Mouse (Mus musculus) lung, postnatal 25 days (tissue): Measurements from ENCODE around the gene 6030452D12Rik.

Source experiments
- DNase-seq: peaks from one replicate; pipeline ENCODE4 v3.0.0; 2022; ENCODE audit warnings: low spot score

Gene 6030452D12Rik

GRCm38 (mm10) chr8:106516581-106516980 lies 16.3 kb downstream of the 6030452D12Rik start:
- DNase-seq = no peak

DNA sequence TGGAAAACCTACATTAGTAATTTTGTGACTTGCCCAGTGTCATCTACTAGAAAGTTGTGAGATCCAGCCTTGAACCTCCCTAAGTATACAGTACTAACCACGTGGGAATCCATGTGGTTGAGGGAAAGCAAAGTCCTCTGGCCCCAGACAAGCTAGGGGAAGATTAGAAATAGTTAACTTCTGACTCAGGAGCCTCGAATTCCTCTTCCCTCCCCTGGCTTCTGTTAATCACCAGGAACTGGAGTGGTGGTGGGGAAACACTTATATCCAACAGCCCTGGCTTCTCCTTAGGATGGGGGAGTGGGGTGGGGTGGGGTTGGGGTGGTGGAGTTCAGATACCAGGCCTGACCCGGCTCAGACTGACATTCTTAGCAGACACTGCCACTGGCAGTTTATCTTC lies 18.4 kb downstream of the 6030452D12Rik start:
- no peak for DNase-seq

- no peak for DNase-seq
Measured at GRCm38 (mm10) chr8:106520578-106520977, 20.3 kb downstream of the 6030452D12Rik start.

DNA sequence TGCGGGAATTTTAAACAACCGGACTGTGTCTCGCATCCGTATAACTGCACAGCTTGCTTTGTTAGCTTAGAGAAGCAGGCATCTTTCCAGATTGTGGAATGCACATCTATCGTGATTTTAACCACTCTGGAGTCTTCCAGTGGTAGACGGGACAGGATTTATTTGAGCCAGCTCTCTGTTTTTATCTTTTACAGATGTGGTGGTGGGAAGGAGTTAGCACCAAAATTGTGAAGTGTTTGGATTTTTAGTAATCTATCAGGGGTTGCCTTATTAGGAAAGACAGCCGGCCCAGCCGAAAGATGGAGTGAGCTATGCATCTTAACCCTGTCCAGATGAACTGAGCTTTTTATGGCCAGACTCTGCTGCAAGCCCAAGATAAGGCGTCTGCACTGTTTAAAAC lies 21.5 kb downstream of the 6030452D12Rik start:
- no peak for DNase-seq

DNA sequence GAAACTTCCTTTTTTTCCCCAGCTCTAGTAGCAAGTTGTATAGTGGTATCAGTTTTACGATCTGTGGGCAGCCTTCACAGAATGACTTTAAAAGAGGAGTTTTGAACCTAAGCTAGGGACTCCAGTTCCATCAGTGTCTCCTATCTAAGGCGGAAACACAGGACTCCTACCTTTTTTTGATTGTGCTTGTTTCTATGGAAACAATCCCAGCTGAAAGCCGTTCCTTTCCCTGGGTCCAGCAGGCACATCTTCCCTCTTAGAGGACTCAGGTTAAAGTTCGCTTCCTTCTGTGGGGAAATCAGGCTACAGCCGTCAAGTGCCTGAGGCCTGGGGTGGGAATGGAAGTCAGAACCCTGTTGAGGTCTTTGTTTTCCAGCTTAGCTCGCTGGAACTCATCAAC lies 26.4 kb downstream of the 6030452D12Rik start:
- DNase-seq = no peak

DNA sequence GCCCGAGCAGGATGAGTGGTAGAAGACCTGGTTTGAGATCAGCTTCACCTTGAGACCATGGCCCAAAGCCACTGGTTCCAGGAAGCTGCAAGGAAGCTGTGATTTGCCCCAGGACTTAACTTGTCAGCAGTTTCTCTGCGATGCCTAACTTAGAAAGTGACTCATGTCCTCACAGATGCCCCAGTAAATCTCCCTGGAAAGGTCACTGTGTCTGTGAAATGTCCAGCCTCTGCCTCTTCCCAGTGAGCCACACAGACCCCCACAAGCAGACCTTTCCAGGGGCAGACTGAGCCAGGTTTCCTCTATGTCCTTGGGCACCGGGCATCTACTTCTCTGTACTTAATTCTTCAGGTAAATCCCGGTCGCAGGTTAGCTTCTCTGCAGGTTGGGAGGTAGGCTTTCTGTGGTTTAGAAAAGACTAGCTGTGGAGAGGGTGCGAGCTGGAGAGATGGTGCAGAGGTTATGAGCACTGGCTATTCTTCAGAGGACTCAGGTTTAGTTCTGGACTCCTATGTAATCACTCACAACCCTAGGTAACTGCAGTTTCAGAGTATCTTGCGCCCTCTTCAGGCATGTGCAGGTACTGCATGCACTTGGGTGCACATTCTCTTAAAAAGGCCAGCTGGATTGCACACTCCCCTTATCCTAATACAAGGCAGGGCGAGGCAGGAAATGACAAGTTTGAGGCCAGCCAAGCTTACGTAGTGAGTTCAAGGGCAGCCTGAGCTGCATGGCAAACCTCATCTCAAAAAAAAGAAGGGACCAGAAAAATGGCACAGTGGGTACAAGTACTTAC lies 27.1 kb downstream of the 6030452D12Rik start:
- no peak for DNase-seq

GRCm38 (mm10) chr8:106528596-106529249 lies 28.4 kb downstream of the 6030452D12Rik start:
- no peak for DNase-seq

DNA sequence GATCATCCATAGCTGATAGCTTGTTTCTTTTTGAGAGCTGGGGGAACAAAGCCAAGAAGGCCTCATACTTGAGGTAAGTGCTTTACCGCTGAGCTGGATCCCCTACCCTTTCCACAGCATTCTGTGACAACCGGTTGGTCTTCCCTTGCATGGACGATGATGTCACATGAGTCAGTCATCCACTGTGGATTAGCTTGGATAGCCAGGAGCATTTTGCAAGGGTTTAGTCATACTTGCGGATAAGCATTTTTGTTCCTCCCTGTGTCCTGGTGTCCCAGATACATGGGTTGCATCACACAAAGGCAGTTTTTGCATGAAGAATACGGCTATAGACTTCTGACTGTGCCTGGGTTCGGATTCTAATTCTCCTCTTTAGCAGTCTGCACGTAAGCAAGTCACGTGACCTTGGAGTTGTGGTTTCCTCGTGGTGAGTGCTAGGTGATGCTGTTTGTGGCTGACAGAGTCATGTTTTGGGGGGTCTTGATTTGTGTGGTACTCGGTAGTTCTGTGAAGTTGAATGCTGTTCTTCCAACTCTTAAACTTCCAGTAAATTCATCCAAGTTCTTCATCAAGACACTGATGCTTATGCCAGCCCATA lies 29.7 kb downstream of the 6030452D12Rik start:
- no peak for DNase-seq

GRCm38 (mm10) chr8:106530566-106530965 lies 30.2 kb downstream of the 6030452D12Rik start:
- DNase-seq = peak; percentile 4

DNA sequence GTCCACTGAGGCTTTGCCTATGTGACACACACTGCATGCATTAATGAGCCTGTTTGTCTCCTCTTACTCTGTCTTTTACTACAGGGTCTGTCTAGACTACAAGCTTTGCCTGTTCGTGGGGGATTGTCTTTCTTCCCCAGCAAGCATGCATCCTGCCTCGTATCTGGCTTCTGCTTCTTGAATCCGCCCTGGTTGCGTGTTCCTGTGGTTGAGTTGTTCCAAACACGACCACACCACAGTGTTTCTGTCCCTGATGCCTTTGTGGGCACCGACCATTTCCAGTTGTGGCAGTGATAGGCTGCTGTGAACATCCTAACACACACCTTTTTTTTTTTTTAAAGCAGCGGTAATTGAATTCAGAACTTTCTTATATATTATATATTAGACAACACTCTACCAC lies 33.4 kb downstream of the 6030452D12Rik start:
- no peak for DNase-seq

DNA sequence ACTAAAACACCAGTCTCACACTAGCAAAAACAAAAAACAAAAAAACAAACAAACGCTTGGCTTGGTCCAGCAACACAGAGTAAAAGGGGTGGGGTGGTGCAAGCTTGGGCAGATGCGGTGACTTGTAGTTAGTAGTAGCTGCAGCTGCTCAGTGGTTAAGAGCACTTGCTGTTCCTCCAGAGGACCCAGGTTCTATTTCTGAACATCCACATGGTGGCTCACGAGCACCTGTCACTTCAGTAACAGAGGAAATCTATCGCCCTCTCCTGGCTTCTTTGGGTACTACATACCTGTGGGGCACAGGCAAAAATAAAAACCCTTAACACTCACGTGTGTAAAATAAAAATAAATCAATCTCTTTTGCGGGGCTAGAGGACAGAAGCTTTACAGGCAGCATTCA lies 34.1 kb downstream of the 6030452D12Rik start:
- DNase-seq = peak; percentile 72

DNA sequence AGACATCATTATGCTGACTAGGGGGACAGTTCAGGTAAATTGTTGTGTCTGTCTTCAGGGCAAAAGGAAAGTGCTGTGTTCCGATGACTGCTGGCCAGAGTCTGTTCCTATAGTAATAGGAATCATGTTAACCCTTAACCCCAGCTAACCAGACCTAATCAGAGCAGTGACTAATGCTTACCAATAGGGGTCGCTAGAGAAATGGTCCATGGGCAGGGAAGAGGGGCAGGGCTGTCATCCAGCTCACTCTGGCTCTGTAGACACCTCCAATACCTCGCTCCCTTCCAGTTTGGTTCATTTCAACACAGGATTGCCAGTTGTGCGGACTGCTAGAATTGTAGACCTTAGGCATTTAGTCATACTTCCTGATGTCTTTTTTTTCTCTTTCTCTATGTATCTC lies 35.1 kb downstream of the 6030452D12Rik start:
- DNase-seq = peak; percentile 6

GRCm38 (mm10) chr8:106539193-106539592 lies 38.9 kb downstream of the 6030452D12Rik start:
- no peak for DNase-seq

DNA sequence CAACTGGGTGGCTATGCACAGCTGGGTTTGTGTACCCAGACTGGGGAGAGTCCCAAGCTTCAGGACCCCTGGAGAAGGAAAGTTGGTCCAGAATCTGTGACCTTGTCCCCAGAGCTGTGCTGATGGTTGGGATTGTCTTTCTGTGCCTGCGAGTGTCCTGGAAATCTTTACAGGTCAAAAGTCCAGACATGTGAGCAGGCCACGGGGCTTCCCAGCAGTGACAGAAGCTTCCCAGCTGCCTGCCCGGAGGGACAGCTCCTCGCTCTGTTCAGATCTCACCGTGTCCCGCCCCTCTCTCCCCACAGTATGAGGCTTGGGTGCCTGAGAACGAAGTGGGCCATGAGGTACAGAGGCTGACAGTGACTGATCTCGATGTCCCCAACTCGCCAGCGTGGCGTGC lies 40.7 kb downstream of the 6030452D12Rik start:
- no peak for DNase-seq

DNA sequence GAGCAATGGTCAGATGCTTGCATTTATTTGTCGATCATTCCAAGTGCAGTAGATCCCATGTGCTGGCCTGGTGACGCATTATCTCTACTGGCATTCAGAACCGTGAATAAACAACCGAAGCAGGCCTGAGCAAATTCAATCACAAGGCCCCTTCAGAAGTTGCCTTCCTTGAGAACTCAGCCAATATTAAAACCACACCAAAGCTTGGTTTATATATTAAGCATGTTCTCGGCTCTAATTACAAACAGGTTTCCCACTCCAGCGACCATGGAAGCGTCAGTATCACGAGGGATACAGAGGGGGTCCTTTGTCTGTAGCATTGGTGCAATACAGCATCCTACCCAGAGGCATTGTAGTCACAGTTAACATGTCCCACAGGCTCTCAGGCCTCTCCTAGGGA lies 42.7 kb downstream of the 6030452D12Rik start:
- no peak for DNase-seq

GRCm38 (mm10) chr8:106545149-106545548 lies 44.8 kb downstream of the 6030452D12Rik start:
- DNase-seq = no peak

DNA sequence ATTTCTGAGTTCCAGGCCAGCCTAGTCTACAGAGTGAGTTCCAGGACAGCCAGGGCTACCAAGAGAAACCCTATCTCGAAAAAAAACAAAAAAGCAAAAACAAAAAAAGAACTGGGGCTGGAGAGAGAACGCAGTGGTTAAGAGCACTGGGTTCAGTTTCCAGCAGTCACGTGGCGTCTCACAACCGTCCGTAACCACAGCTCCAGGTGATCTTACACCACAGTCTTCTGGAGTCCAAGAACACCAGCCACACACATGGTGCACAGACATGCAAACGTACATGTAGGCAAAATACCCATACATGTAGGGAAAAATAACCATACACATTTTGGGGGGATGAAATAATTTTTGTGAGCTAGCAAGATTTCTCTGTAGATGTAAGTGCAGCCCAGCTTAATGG lies 46.4 kb downstream of the 6030452D12Rik start:
- DNase-seq = no peak

- no peak for DNase-seq
Measured at GRCm38 (mm10) chr8:106548366-106548936, 48.1 kb downstream of the 6030452D12Rik start.

DNA sequence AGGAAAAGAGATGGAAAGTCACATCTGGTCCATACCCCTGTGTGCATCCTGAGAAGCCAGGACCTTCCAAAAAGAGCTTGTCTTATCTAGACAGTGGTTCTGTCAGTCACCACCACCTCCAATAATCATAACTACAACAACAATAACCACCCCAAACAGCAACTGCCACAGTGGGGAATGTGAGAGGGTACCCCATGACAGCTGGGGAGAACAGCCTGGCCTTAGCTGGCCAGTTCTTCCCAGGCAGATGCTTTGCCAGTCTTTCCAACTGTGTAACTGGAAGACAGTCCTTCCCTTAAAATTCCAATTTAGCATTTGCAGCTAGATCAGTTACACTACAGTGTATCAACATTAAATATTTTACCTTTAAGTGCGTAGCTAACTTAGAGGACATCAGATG lies 50.6 kb downstream of the 6030452D12Rik start:
- no peak for DNase-seq

GRCm38 (mm10) chr8:106554011-106554410 lies 53.7 kb downstream of the 6030452D12Rik start:
- no peak for DNase-seq

GRCm38 (mm10) chr8:106556068-106556645 lies 55.8 kb downstream of the 6030452D12Rik start:
- no peak for DNase-seq
